Mouse (Mus musculus): ENCODE data around the gene Gm28043.
"Not testable (repeated sequence)": the region's sequence is repeated elsewhere in the genome, so short reads cannot be mapped to it uniquely, and the experiment has no call there.

Gene Gm28043

GRCm38 (mm10) chr17:29712565-29712964 is 97.9 kb downstream of the Gm28043 start:
- DNase-seq (ENCODE audit: low spot score), result no peak

GRCm38 (mm10) chr17:29713734-29714133 is 99.1 kb downstream of the Gm28043 start:
- DNase-seq (ENCODE audit: low spot score), result not testable (repeated sequence)

GRCm38 (mm10) chr17:29716732-29717445 is 102.2 kb downstream of the Gm28043 start, which contains the start of gene Ccdc167:
Gene Ccdc167 (minus strand): TSS chr17:29717044.
- DNase-seq (ENCODE audit: low spot score), result peak; percentile 80

- no peak for DNase-seq (ENCODE audit: low spot score)
These were observed 104.0 kb downstream of the Gm28043 start for GRCm38 (mm10) chr17:29718660-29719059.

GRCm38 (mm10) chr17:29719628-29720575 is 105.2 kb downstream of the Gm28043 start:
- no peak for DNase-seq (ENCODE audit: low spot score)

GRCm38 (mm10) chr17:29720755-29721365 is 106.2 kb downstream of the Gm28043 start:
- no peak for DNase-seq (ENCODE audit: low spot score)

- DNase-seq (ENCODE audit: low spot score), result no peak
These were observed 109.9 kb downstream of the Gm28043 start for GRCm38 (mm10) chr17:29724610-29725009.

GRCm38 (mm10) chr17:29725027-29725620 is 110.4 kb downstream of the Gm28043 start:
- DNase-seq (ENCODE audit: low spot score), result no peak

GRCm38 (mm10) chr17:29728082-29728481 is 113.4 kb downstream of the Gm28043 start:
- no peak for DNase-seq (ENCODE audit: low spot score)

GRCm38 (mm10) chr17:29730510-29731265 is 116.0 kb downstream of the Gm28043 start:
- no peak for DNase-seq (ENCODE audit: low spot score)

- no peak for DNase-seq (ENCODE audit: low spot score)
These were observed 116.7 kb downstream of the Gm28043 start for GRCm38 (mm10) chr17:29731266-29731952.

GRCm38 (mm10) chr17:29731953-29732325 is 117.3 kb downstream of the Gm28043 start:
- DNase-seq (ENCODE audit: low spot score), result no peak

- no peak for DNase-seq (ENCODE audit: low spot score)
These were observed 117.8 kb downstream of the Gm28043 start for GRCm38 (mm10) chr17:29732522-29732921.

GRCm38 (mm10) chr17:29736448-29737014 is 121.9 kb downstream of the Gm28043 start:
- no peak for DNase-seq (ENCODE audit: low spot score)

- no peak for DNase-seq (ENCODE audit: low spot score)
These were observed 123.5 kb downstream of the Gm28043 start for GRCm38 (mm10) chr17:29737849-29738804.

GRCm38 (mm10) chr17:29747466-29747865 is 132.8 kb downstream of the Gm28043 start:
- no peak for DNase-seq (ENCODE audit: low spot score)

All from urinary bladder, postnatal 10 days (tissue).